Mouse (Mus musculus) erythroblast, adult 5-6 weeks (primary cell): Measurements from ENCODE around the gene Actn2. TPM values are rescaled to one million over a fixed set of nuclear protein-coding genes. Genes with fewer than 3 reads are reported as not detected.

ENCODE experiments used
- ATAC-seq: replicated peaks from 2 replicates; pipeline ENCODE4 v1.8.0; 2016; ENCODE audit warnings: moderate number of reproducible peaks, mild to moderate bottlenecking, moderate TSS enrichment, inconsistent platforms; ENCODE audit not compliant: poor library complexity, low FRiP score, severe bottlenecking
- total RNA-seq, 2 experiments: library from RNA; stranded (forward) in 1 of 2; stranded (reverse) in 1 of 2; fragments of 150-400 nt in 1 of 2; fragments of 200-764, 138-1000 nt in 1 of 2; gene quantifications; 2 replicates each; pipeline versions ENCODE4 v1.2.3 to v1.2.4; 2015 to 2017; ENCODE audit warnings: low replicate concordance in 2 of 2

The Actn2 gene
- total RNA-seq, 2 experiments from 2014 or later: not detected

GRCm38 (mm10) chr13:12318017-12318416 lies 22.5 kb downstream of the Actn2 start:
- no peak for ATAC-seq

DNA sequence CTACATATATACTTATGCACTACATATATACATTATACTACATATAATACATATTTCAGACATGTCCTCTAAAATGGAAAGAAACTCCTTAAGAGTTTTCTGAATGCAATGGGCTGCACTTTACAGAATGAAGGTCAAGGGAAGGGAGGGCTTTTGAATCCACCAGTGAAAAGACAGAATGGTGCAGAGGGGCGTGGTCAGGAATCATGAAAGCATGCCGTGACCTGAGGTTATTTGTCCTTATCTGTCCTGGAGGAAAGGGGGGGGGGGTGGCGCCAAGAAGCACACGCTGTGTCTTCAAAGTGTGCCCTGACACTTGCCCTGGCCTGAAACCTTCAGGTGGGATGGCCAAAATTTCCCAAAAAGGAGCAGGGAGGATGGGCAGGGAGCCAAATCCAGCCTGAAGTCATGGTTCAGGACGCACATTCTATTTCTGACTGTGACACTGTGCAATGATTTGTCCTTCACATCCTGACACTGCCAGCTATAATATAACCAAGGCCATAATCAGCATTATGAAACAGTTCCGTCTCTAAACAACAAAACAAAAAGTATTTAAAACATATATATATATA lies 23.3 kb downstream of the Actn2 start:
- no peak for ATAC-seq

- ATAC-seq: no peak
Observed at GRCm38 (mm10) chr13:12314173-12314572, 26.4 kb downstream of the Actn2 start.

DNA sequence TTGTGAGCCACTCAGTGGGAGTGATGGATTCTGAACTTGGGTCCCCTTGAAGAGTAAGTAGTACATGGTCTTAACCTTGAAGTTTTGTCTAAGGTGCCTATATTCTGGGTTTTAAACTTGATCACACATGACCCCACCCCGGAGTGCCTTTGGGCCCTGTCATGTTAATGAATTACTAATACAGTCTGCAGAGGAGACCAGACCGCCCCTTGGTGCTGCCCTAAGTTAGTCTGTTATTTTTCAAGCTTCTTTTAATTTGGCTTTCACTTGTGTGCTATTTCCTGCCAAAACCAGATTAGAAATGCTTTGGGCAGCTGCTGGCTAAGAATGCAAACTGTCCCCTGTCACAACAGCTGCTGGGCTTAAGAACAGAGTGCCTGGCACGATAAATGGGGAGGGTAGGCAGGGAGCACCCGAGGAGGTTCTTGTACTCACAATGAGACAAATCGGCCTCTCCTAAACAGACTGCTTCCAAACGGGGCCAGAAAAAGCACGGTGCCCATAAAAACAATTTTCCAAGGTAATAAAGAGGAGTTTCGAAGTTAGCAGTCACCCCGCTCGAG lies 28.5 kb downstream of the Actn2 start:
- no peak for ATAC-seq

GRCm38 (mm10) chr13:12311371-12311770 lies 29.2 kb downstream of the Actn2 start:
- ATAC-seq: no peak

- ATAC-seq: no peak
Observed at GRCm38 (mm10) chr13:12309446-12309845, 31.1 kb downstream of the Actn2 start.

GRCm38 (mm10) chr13:12308878-12309277 lies 31.7 kb downstream of the Actn2 start:
- no peak for ATAC-seq

DNA sequence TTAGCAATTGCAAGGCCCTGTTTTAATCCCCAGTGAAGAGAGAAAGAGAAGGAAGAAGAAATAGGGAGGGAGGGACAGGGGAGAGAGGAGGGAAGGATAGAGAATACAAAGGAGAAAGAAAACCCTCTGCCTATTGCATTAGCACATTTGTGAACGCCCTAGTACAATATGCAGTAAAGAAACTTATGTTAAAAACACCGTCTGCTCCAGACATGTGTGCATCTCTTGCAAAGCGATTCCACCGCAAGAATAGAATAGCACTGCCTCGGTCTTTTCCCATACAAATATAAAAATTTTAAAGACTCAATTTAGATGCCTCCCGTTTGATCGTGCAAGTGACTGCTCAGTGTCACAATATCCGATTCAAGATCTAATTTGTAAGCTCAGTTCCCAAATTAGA lies 32.1 kb downstream of the Actn2 start:
- ATAC-seq: no peak

DNA sequence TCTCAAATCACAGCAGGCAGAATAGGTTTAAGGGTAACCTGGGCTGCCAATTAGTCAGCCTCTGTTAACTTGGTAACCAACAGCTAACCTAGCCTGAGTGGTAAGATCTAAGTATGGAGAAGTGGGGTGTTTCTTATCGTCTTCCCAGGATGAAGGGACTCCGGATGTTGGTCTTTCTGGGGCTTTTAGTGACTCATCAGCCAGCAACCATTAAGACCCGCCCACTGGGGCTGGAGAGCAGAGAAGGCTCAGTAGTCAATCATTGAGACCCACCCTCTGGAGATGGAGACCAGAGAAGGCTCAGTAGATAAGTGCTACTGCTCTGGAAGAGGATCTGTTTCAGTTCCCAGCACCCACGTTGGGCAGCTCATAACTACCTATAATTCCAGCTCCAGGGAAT lies 33.3 kb downstream of the Actn2 start:
- ATAC-seq: no peak

- no peak for ATAC-seq
Observed at GRCm38 (mm10) chr13:12305540-12305939, 35.0 kb downstream of the Actn2 start.

DNA sequence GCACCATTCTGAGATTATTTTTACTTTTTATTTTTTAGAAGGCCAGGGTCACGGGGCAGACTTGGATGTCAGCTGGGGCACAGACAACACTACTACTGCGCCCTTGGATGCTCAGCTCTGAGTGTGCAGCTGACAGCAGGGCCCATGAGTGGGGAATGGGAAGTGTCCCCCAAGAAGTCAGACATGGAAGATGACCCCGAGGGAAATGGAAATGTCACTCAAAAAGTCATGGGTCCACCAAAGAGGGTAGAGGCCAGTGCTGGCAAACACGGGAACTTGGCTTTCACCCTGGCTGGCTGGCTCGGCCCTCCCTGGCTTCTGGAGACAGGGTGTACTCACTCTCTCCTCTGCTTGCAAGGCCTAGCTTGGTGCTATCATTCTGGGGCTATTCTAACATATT lies 35.6 kb downstream of the Actn2 start:
- ATAC-seq: no peak

- ATAC-seq: no peak
Observed at GRCm38 (mm10) chr13:12297777-12298176, 42.8 kb downstream of the Actn2 start.

GRCm38 (mm10) chr13:12296701-12297100 lies 43.9 kb downstream of the Actn2 start:
- no peak for ATAC-seq

GRCm38 (mm10) chr13:12293810-12294209 lies 46.8 kb downstream of the Actn2 start:
- ATAC-seq: no peak

DNA sequence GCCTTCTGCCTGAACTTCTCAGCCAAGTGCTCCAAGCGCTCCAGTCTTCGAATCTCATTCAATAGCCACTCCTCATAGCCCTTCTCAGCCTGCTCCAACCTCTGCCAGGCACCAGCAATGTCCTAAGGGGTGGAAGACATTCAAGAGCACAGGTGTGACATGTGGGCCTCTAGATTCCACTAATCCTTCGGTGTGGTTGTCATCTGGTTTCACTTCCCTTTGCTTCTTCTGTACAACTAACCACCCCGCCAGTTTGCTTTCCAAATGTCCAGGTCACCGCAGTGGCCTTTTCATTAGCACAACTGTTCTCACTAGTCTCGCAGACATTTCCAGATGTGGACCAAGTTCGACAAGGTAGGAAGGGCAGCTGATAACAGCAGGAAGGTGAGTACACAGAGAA lies 49.9 kb downstream of the Actn2 start:
- ATAC-seq: no peak

DNA sequence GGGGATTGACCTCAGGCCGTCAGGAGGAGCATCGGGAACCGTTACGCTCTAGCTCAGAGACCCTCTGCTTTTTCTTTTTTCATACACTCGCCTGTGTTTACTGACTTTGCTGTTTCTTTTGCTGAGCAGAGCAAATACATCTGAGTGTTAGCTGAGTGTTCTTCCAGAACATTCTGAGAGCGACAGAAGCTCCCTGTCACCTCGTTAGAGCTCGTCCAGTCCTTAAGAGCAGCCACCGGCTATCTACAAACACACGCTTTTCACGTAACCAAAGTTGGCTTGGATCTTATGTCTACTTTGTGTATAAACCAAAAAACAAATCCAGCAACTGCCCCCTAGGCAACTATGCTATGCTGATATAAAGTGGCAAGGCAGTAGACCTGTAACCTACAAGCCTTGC lies 56.0 kb downstream of the Actn2 start:
- ATAC-seq: no peak

DNA sequence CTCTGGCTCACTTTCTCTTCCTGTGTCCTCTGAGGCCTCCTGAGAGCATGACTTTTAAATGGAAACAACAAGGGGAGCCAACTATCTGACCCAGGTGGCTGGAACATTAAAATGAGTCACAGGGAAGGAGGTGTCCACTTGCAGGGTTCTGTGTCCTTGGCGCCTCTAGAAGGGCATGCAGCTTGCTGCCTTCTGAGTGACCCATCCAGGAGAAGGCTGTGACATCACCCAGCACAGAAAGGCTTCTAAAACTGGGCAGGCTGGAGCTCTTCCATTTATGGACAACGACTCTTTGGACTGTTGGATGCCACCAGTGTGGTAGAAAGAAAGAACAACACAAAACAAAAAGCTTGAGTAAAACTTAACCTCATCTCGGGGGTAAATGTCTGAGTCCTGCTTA lies 56.7 kb downstream of the Actn2 start:
- no peak for ATAC-seq

DNA sequence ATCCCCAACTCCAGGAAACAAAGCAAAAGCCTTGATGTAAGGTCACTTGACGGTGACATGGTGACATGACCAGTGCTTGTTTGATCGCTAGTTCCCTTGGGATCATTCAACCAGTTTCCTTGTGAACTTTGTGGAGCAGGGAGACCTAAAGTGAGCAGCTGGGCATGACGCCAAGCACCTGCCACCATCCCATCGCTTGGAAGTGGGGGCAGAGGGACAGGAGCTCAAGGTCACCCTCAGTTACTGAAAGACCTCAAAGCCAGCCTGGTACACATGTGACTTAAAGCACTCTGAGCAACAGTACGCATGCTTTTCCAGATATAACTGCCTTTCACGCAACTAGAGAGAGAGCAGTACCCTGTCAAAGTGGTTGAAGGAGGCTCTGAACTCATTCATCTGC lies 65.8 kb downstream of the Actn2 start:
- no peak for ATAC-seq

DNA sequence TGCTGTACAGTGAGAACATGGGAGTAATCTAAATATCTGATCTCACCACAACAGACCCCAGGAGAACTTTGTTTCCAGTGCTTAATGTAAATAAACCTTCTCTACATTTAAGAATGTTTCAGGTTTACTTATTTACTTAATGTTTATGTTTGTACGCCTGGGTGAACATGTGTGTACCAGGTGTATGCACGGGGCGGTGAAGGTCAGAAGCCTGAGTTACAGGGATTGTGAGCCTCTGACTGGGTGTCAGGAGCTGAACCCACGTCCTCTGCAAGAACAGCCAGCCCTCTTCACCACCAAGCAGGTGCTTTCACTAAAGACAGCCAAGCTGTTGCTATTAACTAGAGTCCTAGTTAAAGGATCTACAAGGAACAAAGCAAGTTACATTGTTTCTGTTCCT lies 66.3 kb downstream of the Actn2 start:
- ATAC-seq: no peak

DNA sequence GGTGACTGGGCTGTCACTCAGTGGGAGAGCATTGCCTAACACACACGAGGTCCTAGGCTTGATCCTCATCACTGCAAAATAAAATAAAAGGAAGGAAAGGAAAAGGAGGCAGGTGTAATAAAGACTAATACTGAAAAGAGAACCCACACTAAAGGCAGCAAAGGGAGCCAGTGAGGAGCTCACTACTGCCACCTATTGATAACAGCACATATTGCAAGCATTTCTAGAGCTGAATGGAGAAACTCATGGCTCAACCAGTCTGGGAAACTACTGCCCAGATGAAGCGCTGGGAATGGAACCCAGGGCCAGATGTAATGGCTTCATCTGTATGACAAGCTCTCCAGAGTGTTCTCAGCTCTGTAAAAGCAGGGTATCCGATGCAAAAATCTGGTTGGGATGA lies 67.6 kb downstream of the Actn2 start:
- peak; percentile 63; the same call in 1 of the 2 replicates for ATAC-seq

DNA sequence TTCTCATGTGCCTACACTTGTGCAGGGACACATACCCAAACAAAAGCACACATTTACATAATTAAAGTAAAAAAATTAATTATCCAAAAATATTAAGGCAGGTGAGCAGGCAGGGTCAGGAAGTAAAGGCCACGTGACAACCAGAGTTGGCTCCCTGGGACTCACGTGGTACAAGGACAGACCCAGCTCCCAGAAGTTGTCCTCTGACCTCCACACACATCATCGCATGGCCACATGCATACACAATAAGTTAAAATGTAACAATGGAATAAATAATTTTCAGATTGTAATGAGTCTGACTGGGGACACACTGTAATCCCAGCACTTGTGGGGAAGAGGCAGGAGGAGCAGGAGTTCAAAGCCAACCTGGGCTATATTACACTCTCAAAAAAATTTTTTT lies 72.6 kb downstream of the Actn2 start:
- ATAC-seq: no peak

- no peak for ATAC-seq
Observed at GRCm38 (mm10) chr13:12267097-12267496, 73.5 kb downstream of the Actn2 start.
